Mouse (Mus musculus) heart, embryonic 15.5 days (tissue): Measurements from ENCODE around the gene Nsun7. TPM values are rescaled to one million over a fixed set of nuclear protein-coding genes. Genes with fewer than 3 reads are reported as not detected.
"Not testable (repeated sequence)": the region's sequence is repeated elsewhere in the genome, so short reads cannot be mapped to it uniquely, and the experiment has no call there.

Experiments
- ATAC-seq: fragments of 200-750 bp; cut with Nextera tagmentation; replicated peaks from 2 replicates; pipeline ENCODE4 v1.8.0; 2017; ENCODE audit warnings: low read depth, moderate TSS enrichment; ENCODE audit not compliant: insufficient number of reproducible peaks, insufficient read depth, low FRiP score
- H3K27ac ChIP-seq: fragments of 300-500 bp; sonication (generic); 2 replicates; pipeline ENCODE4 v1.5.1; 2015; ENCODE audit warnings: mild to moderate bottlenecking, inconsistent platforms
- H3K27me3 ChIP-seq: fragments of 300-500 bp; sonication (generic); 2 replicates; pipeline ENCODE4 v1.6.1; 2015; ENCODE audit warnings: inconsistent platforms
- H3K36me3 ChIP-seq: fragments of 300-500 bp; sonication (generic); 2 replicates; pipeline ENCODE4 v1.6.1; 2015; ENCODE audit warnings: mild to moderate bottlenecking, inconsistent platforms
- H3K4me1 ChIP-seq: fragments of 300-500 bp; sonication (generic); replicated peaks from 2 replicates; pipeline ENCODE4 v1.6.1; 2015; ENCODE audit warnings: inconsistent platforms
- H3K4me2 ChIP-seq: fragments of 300-500 bp; sonication (generic); 2 replicates; pipeline ENCODE4 v1.6.1; 2015; ENCODE audit warnings: inconsistent platforms, mild to moderate bottlenecking, moderate library complexity
- H3K4me3 ChIP-seq: fragments of 300-500 bp; sonication (generic); 2 replicates; pipeline ENCODE4 v1.5.1; 2015; ENCODE audit warnings: mild to moderate bottlenecking, inconsistent platforms
- H3K9ac ChIP-seq: fragments of 300-500 bp; sonication (generic); 2 replicates; pipeline ENCODE4 v1.6.1; 2015; ENCODE audit warnings: mild to moderate bottlenecking, inconsistent platforms
- H3K9me3 ChIP-seq: fragments of 300-500 bp; sonication (generic); replicated peaks from 2 replicates; pipeline ENCODE4 v1.6.1; 2016; ENCODE audit warnings: inconsistent platforms
- WGBS: fragments of 180-500 bp; shearing (Covaris S2); methylation state at CpG from one replicate; pipeline ENCODE4 v1.1.7; 2015; ENCODE audit warnings: mixed read lengths; 5-methylcytosine and 5-hydroxymethylcytosine counted together
- polyA plus RNA-seq: library from polyadenylated mRNA; unstranded; fragments of >200 nt; fragmentation: Nextera tagmentation; extraction: Ambion mirVana; gene quantifications from 2 replicates; pipeline ENCODE4 v1.2.1, GENCODE M21; 2015

Gene Nsun7
- polyA plus RNA-seq, 1 experiment from 2014 or later, result 0.21 TPM

DNA sequence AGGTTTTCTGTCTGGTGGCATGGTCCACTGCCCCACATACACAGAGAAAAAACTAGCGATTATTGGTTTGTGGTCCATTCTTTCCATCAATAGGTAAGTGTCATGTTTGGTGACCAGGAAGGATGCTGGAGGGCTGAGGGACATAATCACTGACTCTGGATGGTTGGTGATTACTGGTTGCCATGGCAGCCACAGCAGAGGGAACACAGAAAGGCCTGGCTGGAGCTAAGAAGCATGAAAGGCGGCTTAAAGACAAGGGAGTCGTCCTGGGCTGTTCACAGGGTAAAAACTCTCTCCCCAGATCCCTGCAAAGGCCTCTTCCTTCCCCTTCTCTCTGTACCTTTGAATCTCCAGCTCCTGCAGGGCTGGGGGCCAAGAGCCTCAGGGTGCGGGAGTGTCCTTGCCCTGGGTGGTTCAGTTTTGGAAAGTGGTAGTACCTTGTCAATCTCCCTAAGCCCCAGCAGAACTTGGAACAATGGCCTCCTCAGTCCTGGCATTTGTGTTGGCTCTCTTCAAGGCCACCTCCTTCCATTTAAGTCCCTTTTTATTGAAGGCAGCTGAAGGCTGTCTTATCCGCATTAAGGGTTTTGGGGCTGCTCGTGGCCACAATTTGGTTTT lies 15.5 kb upstream of the Nsun7 start:
- WGBS, result 63% methylated on average over 6 of the region's 6 CpGs
- Histone ChIP-seq H3K4me3 (no peak overlapping the region), H3K9ac (no peak overlapping the region), H3K27ac (no peak overlapping the region), H3K9me3 (no peaks in the 10 kb centered on the region), H3K27me3 (no peaks in the 10 kb centered on the region), H3K4me2 (no peak overlapping the region), H3K4me1 (no peaks in the 10 kb centered on the region), H3K36me3 (no peaks in the 10 kb centered on the region)
- ATAC-seq, result no peak

DNA sequence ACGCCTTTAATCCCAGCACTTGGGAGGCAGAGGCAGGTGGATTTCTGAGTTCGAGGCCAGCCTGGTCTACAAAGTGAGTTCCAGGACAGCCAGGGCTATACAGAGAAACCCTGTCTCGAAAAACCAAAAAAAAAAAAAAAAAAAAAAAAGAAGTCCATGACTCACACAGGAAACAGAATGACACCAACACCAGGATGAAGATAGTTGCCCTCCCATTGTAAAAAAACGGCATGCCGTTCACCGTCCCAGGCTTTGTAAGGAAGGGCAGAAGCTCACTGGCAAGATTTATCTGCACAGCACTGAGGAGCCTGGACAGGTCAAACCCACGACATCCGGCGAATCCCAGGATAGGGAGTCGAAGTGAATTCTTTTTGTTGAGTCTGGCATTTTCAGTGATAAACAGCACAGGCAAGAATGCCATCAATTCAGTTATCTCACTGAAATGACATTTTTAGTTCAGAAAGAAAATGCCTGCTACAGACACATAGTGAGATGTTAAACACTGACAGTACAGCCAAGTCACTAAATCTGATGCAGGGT lies 13.7 kb upstream of the Nsun7 start:
- H3K4me1 ChIP-seq, result no peaks in the 10 kb centered on the region
- no peak for ATAC-seq
- H3K36me3 ChIP-seq, result no peaks in the 10 kb centered on the region
- H3K9me3 ChIP-seq, result no peaks in the 10 kb centered on the region
- WGBS, result 36% methylated on average over 9 of the region's 10 CpGs
- no peaks in the 10 kb centered on the region for H3K27me3 ChIP-seq
- H3K4me2 ChIP-seq, result no peak overlapping the region
- H3K27ac ChIP-seq, result no peak overlapping the region
- no peak overlapping the region for H3K9ac ChIP-seq
- no peak overlapping the region for H3K4me3 ChIP-seq

DNA sequence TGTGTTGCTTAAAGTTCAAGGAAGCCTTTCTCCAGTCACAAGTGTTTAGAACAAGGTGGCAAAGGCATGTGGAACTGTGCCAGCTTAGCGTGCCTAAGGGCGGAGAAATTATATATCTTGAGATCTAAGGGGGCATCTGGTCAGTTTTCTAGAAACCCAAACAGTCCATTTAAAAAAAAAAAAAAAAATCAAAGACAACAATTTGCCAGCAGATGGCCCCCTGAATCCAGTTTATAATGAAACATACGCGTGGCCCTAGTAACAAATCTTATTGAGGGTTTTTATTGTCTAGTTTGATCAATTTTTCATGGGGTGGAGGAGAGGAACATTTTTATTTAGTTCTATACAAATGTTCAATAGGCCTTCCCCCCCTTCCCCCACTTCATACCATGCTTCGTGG lies 6.5 kb upstream of the Nsun7 start:
- ATAC-seq, result no peak
- H3K36me3 ChIP-seq, result no peaks in the 10 kb centered on the region
- no peak overlapping the region for H3K9ac ChIP-seq
- H3K27ac ChIP-seq, result no peak overlapping the region
- H3K4me3 ChIP-seq, result no peak overlapping the region
- H3K27me3 ChIP-seq, result no peaks in the 10 kb centered on the region
- no peak overlapping the region for H3K4me2 ChIP-seq
- no peaks in the 10 kb centered on the region for H3K9me3 ChIP-seq
- 60% methylated on average over 5 of the region's 5 CpGs for WGBS
- no peaks in the 10 kb centered on the region for H3K4me1 ChIP-seq

DNA sequence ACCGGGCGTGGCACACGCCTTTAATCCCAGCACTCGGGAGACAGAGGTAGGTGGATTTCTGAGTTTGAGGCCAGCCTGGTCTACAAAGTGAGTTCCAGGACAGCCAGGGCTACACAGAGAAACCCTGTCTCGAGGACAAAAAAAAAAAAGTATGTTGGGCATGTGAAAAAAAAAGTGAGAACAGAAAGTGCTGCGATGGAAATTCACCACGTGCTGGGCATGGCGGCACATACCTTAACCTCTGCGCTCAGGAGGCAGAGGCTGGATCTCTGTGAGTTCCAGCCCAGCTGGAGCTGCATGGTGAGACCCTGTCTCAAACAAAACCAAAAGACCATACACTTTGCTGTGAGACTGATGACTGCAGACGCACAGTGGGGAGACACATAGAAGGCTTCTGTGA lies 4.7 kb upstream of the Nsun7 start:
- 0 out of 2 replicates have a peak, but pooled peaks cover 2% of the 10 kb centered on the region for H3K27me3 ChIP-seq
- H3K4me2 ChIP-seq, result no peak overlapping the region
- 84% methylated on average over 10 of the region's 10 CpGs for WGBS
- no peak overlapping the region for H3K27ac ChIP-seq
- H3K4me1 ChIP-seq, result no peaks in the 10 kb centered on the region; the same call in 1 of the 2 replicates
- H3K9me3 ChIP-seq, result no peaks in the 10 kb centered on the region
- no peak overlapping the region for H3K4me3 ChIP-seq
- no peaks in the 10 kb centered on the region for H3K36me3 ChIP-seq
- no peak for ATAC-seq
- no peak overlapping the region for H3K9ac ChIP-seq

DNA sequence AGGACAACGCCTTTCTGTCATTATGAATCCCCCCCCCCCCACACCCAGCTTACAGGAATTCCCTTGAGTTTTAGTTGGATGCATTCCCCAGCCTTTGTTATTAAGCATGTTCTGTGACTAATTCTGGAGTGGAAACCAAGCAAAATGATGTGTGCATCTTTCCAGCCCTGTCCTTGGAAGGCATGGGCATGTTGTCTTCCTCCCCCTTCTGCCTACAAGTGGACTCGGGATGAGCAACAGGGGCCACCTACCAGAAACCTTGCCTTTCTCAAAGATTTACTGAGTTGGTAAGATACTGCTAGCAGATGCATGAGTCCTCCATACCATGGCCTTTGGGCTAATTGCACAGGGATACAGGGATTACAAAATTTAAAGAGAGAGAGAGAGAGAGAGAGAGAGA lies 697 bp upstream of the Nsun7 start:
- Histone ChIP-seq H3K27ac (no peak overlapping the region), H3K27me3 (0 out of 2 replicates have a peak, but pooled peaks cover 9% of the 10 kb centered on the region), H3K9ac (no peak overlapping the region), H3K4me2 (no peak overlapping the region), H3K36me3 (no peaks in the 10 kb centered on the region), H3K4me1 (no peaks in the 10 kb centered on the region; the same call in 1 of the 2 replicates), H3K9me3 (no peaks in the 10 kb centered on the region), H3K4me3 (no peak overlapping the region)
- no peak for ATAC-seq
- WGBS, result 70% methylated on average over 2 of the region's 2 CpGs

DNA sequence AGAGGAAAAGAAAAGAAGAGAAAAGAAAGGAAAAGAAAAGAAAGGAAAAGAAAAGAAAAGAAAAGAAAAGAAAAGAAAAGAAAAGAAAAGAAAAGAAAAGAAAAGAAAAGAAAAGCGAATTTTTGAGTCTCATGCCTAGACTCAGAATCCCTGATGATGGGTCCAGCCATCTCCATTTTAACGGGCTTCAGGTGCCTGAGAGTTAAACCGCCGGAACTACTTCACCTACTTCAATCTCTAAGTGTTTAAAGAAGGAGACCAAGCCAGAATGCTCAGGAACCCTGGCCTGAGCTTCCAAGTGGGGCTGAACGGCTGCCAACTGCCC lies 304 bp upstream of the Nsun7 start:
- H3K4me1 ChIP-seq, H3K9me3 ChIP-seq, H3K36me3 ChIP-seq, H3K27ac ChIP-seq, H3K27me3 ChIP-seq, ATAC-seq: not testable (repeated sequence)
- 5% methylated on average over 5 of the region's 5 CpGs for WGBS
- peak overlapping the region; percentile 67 for H3K4me3 ChIP-seq
- peak overlapping the region; percentile 56 for H3K9ac ChIP-seq
- peak overlapping the region; percentile 93 for H3K4me2 ChIP-seq

DNA sequence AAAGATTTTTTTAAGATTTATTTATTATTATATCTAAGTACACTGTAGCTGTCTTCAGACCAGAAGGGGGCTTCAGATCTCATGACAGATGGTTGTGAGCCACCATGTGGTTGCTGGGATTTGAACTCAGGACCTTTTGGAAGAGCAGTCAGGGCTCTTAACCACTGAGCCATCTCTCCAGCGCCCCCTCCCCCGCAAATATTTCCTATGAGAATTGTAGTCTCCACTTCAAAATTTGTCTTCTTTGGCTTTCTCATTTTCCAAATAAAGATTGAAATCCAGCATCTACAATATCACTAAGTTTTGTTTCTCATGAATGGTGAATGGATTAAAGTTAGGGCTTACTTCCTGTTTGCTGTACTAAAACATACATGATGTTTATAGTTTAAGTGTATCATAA lies 2.8 kb downstream of the Nsun7 start:
- 72% methylated on average over 2 of the region's 2 CpGs for WGBS

DNA sequence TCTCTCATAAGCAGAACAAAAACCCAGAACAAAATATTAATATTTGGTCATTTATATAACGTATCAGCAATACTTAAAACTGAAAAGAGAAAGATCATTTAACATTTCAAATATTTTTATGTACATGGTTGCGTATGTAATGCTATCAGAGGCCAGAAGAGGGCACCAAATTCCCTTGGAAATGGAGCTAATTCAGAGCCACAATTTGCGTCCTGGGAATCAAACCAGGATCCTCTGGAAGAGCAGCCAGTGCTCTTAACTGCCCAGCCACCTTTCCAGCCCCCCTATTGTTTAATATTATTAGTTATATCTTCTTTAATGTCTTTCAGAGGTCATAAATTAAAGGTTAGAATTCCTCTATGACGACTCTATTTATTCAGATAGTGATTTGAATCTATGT lies 3.7 kb downstream of the Nsun7 start:
- ATAC-seq, result no peak
- Histone ChIP-seq H3K4me1 (no peaks in the 10 kb centered on the region; the same call in 1 of the 2 replicates), H3K4me3 (no peak overlapping the region), H3K9me3 (no peaks in the 10 kb centered on the region), H3K36me3 (no peaks in the 10 kb centered on the region), H3K9ac (no peak overlapping the region), H3K27me3 (0 out of 2 replicates have a peak, but pooled peaks cover 9% of the 10 kb centered on the region), H3K4me2 (no peak overlapping the region), H3K27ac (no peak overlapping the region)
- WGBS, result 39% methylated on average over 4 of the region's 4 CpGs

More for the DNA sequence above, 2.8 kb downstream of the Nsun7 start:
- no peak overlapping the region for H3K4me3 ChIP-seq
- no peak overlapping the region for H3K9ac ChIP-seq
- no peaks in the 10 kb centered on the region for H3K9me3 ChIP-seq
- H3K27me3 ChIP-seq, result 0 out of 2 replicates have a peak, but pooled peaks cover 9% of the 10 kb centered on the region
- H3K27ac ChIP-seq, result no peak overlapping the region
- no peak for ATAC-seq
- H3K36me3 ChIP-seq, result no peaks in the 10 kb centered on the region
- no peak overlapping the region for H3K4me2 ChIP-seq
- no peaks in the 10 kb centered on the region; the same call in 1 of the 2 replicates for H3K4me1 ChIP-seq

DNA sequence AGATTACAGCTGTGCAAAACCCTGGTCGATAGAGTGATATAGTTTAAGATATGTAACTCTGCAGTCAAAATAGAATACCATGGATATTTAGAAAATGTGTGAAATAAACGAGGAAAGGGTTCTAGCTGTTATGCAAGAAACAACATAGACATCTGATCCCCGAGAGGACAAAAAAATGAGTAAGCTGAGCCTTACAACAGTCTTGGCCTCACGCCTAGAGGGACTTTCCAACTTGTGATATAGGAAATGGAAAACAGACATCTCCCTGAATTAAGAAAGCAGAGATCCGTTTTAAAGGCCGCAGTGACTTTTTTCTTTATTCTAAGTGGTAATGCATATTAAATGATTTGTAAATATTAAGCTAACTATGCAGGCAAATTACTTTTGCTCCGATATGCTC lies 9.9 kb downstream of the Nsun7 start:
- no peak overlapping the region for H3K27ac ChIP-seq
- no peak for ATAC-seq

DNA sequence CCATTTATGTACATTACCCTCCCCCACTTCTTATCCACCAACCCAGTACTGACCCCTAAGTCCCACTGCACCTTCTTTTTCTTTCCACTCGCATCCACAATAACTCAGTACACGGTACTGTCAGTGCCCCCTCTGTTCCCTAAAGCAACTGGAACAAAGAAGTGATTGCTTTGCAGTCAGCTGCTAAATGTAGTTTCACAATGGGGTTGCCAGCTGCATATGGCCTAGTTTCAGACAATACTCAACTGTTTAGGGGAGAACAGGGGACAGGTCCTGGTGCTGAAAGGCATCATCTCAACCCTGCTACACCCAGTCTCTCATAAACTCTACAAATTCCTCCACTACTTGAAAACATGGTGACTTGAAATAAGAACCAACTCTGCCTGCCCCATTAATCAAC lies 11.4 kb downstream of the Nsun7 start:
- Histone ChIP-seq H3K4me2 (no peak overlapping the region), H3K27me3 (no peaks in the 10 kb centered on the region), H3K36me3 (no peaks in the 10 kb centered on the region), H3K4me1 (no peaks in the 10 kb centered on the region), H3K9me3 (no peaks in the 10 kb centered on the region), H3K9ac (no peak overlapping the region), H3K4me3 (no peak overlapping the region), H3K27ac (no peak overlapping the region)
- no peak for ATAC-seq
- 86% methylated on average over 2 of the region's 2 CpGs for WGBS

More for the DNA sequence above, 9.9 kb downstream of the Nsun7 start:
- H3K27me3 ChIP-seq, result no peaks in the 10 kb centered on the region
- H3K4me3 ChIP-seq, result no peak overlapping the region
- H3K4me1 ChIP-seq, result no peaks in the 10 kb centered on the region
- H3K4me2 ChIP-seq, result no peak overlapping the region
- no peaks in the 10 kb centered on the region for H3K9me3 ChIP-seq
- WGBS, result 54% methylated on average over 7 of the region's 7 CpGs
- H3K9ac ChIP-seq, result no peak overlapping the region
- no peaks in the 10 kb centered on the region for H3K36me3 ChIP-seq

DNA sequence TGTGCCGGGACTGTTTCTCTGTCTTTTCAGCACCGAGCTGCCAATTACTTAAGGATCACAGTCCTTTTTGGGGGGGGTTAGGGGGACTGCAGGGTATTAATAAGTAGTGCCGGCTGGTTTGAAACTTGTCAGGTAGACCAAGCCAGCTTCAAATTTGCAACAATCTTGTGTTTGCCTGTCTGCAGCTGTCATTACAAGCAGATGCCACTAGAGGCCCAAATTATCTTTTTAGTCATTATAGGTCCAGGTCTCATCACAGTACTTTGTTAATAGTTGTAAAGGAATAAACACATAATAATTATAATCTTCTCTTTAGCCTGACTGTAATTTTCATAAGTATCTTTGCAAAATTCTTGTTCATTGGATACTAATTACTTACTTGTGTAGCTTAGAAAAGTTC lies 14.7 kb downstream of the Nsun7 start:
- Histone ChIP-seq H3K9me3 (no peaks in the 10 kb centered on the region), H3K4me1 (no peaks in the 10 kb centered on the region), H3K27ac (no peak overlapping the region), H3K4me3 (no peak overlapping the region), H3K4me2 (no peak overlapping the region), H3K27me3 (no peaks in the 10 kb centered on the region), H3K9ac (no peak overlapping the region), H3K36me3 (no peaks in the 10 kb centered on the region)
- 60% methylated on average over 3 of the region's 3 CpGs for WGBS
- no peak for ATAC-seq

DNA sequence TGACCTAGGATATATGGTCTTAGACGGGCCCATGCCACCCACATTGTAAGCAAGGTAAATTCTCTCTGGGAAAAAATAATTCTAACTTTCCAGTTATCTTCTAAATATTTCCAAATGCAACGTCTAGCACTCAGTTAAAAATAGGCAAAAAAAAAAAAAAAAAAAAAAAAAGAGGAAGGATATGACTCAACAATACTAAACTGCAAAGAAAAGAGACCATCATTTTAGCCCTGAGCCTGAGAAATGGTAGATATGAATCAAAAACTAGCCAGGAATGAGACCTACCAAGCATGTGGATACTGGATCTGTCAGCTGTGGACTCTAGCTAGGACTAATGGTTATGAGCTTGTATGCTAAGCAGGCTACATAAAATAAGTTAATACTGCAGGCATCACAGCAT lies 20.0 kb downstream of the Nsun7 start:
- H3K9me3 ChIP-seq, result no peaks in the 10 kb centered on the region
- no peak overlapping the region for H3K9ac ChIP-seq
- H3K27ac ChIP-seq, result no peak overlapping the region
- ATAC-seq, result no peak
- H3K36me3 ChIP-seq, result no peaks in the 10 kb centered on the region
- 63% methylated on average over 2 of the region's 2 CpGs for WGBS
- H3K4me3 ChIP-seq, result no peak overlapping the region
- no peak overlapping the region for H3K4me2 ChIP-seq
- no peaks in the 10 kb centered on the region for H3K27me3 ChIP-seq
- no peaks in the 10 kb centered on the region for H3K4me1 ChIP-seq
